Mouse (Mus musculus) kidney, postnatal 14 days (tissue): ENCODE measurements around the gene Per1.

Experiments
- DNase-seq: peaks from one replicate; pipeline ENCODE4 v3.0.0; 2022; ENCODE audit warnings: mixed read lengths

Per1 gene

DNA sequence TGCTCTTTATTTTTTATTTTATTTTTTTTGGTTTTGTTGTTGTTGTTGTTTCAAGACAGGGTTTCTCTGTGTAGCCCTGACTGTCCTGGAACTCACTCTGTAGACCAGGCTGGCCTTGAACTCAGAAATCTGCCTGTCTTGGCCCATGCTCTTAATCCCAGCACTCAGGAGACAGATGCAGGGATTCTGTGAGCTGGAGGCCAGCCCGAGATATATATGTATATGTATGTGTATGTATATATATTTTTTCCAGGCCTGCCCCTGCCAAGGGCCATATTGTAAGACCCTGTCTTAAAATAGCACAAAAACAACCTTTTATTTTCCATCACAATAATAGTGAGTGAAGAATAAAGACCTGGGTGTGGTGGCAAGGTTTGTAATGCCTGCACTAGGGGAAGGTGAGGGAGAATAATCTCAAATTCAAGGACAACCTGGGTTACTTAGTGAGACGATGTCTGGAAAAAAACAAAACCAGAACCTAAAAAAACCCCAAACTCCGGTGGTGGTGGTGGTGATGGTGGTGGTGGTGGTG is 29.6 kb upstream of the Per1 start:
- no peak for DNase-seq

DNA sequence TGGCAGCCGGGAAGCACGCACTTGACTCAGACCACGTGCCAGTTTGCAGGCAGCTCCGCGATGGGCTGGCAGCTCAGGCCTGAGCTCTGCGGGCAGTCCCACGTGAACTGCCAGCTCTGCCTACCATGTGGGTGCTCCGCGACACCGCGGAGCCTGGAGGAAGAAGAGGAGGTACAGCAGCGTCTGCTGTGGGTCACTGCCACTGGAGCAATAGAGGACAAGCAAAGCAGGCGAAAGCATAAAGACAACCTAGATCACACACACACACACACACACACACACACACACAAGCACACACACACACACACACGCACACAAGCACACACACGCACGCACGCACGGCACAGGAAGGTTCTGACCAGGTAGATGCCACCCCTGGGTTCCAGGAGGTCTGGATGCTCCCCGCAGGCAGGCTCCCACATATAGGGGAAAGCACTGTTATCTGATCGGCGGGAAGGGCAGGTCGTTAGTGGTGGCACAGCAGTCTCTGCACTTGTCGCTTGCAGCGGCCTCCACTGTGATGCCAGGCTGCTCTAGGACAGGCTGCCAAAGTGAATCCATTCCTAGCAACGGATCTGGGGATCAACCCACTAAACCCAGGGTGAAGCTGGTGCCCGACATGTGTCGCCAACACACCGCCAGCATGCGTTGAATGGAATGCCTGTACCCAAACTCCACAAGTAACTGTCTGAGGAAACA is 28.7 kb upstream of the Per1 start:
- DNase-seq, result peak; percentile 40

DNA sequence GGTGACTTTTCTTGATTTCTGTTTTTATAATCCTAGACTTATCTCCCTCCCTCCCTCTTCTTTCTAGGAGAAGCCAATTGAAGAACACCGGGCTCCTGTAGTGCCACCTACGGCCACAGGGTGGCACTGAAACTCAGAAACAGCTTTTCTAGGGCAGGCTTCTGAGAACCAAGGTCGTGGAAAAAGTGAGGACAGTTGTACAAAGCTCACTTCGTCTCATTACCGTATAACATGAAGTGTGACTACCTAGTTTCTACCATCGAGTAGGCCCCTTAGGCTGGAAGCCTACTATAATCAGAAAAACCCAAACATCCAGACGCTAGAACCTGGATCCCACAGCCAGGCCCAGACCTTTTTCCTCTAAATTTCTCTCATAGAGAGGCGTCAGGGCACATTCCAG is 28.1 kb upstream of the Per1 start:
- DNase-seq, result peak; percentile 94

DNA sequence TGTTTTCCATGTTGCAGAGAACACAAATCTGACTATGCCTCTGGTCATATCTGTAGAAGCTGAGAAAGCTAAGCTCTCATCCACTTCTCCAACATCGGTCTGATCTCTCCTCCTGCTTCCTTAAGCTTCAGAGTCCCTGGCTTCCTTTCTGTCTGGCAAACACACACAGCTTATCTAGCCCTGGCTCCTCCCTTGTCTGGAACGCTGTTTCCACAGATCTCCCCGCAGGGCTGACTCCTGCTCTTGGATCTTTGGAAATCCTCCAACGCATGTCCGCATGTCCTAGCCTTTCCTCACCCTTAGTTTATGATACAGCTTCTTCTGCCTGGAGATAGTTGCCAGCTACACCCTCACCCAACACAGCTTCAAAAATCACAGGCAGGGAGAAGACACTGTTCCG is 27.4 kb upstream of the Per1 start:
- peak; percentile 28 for DNase-seq

DNA sequence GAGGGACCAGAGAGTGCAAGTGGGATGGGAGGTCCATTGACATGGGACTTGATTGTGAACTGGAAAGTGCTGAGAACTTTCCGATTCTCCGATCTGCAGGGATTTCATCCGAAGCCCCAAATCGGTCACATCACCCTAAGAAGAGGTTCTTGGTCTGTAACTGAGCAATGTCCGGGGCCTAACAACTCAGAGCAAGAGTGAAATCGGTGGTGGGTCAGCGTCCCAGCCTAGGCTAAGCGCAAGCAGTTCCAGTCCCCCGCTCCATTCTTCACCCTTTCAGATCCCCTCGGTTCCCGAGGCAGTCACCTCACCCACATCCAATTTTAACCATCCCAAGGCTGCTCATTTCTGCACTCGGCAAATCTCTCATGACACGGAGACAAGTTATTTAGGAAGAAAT is 24.9 kb upstream of the Per1 start:
- peak; percentile 33 for DNase-seq

DNA sequence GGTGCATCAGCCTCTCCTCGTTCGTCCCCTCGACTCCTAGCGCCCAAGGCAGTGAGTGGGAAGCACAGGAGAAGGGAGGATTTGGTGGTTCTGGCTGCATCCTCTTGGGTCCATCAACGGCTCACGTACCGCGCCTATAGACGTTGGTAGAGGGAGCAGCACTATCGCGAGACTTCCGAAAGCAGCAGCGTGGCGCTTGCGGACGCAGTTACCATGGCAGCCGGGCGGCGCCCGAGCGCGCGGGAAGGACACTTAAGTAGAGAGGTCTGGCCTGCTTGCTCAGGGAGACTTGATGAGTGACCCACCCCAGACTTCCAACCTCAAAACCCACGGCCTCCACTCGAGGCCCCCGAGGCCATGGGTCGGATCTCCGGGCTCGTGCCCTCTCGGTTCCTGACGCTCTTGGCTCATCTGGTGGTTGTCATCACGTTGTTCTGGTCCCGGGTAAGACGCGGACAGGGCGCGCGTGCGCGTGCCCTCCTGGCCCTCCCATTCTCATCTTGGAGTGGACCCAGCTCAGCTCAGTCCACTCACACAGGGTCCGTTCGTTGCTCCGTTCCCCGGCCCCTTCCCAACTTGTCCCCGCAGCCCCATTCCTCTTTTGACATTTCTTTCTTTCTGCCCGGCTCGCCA is 24.3 kb upstream of the Per1 start, which contains the start of gene Tmem107:
Gene Tmem107, plus strand, starts transcription at position 217 of the 633 bp plus-strand sequence.
- DNase-seq, result peak; percentile 96

DNA sequence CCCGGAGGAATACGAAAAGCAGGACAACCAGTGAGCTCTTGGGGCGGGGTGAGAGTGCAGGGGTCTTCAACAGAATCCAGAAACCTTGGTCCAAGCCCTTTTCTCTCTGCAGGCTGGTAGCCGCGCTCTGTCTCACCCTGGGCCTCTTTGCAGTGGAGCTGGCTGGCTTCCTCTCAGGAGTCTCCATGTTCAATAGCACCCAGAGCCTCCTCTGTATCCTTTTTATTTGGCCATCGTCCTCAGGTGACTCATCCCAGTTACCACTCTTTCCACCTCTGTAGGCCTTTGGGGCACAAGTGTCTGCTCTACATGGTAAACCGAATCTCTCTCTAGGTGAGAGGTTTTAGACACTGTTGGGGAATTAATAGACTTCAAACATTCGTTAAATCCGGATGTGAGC is 23.8 kb upstream of the Per1 start:
- DNase-seq, result no peak

DNA sequence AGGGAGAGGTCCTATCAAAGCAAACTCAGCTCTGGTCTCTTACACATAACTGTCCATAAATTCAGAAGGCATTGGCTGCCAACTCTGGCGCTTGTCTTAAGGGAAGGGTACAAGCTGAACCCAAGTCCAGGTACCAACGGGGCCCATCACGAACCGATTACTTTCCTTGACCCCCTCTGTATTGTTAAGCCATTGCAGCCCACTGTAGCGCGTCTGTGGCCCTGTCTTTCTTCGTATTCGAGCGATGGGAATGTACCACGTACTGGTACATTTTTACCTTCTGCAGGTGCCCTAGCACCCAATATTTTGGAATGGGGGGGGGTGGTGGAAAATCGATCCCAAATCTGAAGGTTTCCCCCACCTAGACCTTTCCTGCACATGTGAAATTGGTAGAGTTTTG is 22.8 kb upstream of the Per1 start:
- DNase-seq, result no peak

DNA sequence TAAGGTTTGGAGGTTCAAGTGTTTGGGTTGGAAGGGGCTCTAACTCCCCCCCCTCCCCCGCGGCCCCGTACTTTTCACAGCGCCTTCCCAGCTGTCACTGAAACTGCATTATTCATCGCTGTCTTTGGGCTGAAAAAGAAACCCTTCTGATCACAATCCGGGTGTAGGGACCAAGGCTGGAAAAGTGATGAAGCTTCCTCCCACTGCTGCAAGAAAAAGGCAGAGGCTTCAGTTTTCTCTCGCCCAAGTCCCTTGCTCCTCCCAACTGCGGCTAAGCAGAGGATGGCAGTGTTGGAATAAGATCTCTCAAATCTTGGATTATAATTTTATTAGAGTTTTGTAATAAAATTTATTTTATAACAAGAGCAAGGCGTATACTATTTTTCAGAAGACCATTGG is 22.4 kb upstream of the Per1 start:
- DNase-seq, result no peak

DNA sequence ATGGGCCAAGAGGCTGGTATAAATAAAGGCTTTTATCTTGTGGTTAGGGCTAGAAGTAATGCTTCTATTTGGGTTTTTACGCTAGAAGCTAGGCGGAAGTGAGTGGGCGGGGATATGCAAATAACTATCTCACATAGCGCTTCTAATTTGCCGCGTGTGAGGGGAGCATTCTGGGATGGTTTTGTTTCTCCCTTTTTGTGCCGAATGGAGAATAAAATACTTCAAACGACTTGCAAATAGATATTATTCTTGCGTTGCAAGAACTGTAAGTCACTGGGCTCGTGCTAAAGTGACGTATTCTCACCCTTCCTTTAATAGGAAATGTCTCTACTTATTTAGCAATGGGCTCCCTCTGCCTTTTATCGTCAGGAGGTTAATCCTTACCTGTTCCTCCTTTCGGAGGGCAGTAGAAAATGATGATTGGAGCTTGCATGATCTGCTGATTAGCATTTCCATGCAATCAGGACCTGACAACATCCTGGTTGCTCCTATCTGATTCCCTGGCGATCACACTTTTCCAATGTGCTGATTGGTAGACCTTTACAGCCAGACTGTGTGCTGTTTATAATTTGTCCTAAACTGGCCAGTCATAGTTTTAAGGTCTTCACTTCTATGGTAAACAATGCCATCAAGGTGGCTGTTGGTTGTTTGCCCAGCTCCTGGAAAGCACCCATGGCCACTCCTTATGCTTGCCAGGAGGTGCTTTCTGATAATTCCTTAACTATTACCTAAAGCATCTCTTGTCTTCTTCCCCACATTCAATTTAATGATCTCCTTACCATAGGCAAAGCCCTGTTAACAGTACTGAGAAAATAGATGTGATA is 21.7 kb upstream of the Per1 start:
- DNase-seq, result peak; percentile 91

DNA sequence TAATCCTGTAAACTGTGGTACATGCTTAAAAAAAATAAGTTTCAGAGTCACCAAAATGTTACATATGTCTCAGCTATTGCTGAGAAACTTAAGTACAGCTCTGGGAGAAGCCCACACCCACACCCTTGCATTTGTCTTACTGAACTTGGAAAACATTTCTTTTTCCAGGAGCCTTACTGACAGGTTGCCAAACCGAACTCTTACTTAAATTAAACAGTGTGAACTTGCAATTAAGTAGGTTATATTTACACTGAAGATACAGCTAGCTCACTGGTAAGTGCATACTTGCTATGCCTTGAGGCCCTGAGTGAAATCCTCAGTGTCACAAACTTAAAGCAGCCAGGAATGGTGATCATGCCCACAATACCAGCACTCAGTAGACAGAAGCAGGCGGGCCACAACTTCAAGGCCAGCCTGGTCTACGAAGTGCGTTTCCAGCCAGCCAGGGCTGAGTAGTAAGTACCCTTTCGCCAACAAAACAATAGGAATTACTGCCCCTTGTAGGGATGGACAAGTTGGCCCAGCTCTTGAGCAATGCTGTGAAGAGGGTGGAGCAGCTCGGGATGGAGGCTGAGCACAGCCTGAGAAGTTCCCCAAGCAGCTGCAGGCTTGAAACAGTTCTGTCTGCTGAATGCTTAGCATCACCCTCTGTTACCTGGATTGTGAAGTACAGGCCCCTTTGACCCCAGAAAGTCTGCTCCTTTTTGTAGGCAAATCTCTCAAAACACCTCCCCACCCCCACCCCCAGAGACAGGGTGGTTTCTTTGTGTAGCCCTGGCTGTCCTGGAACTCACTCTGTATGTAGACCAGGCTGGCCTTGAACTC is 20.9 kb upstream of the Per1 start:
- no peak for DNase-seq

DNA sequence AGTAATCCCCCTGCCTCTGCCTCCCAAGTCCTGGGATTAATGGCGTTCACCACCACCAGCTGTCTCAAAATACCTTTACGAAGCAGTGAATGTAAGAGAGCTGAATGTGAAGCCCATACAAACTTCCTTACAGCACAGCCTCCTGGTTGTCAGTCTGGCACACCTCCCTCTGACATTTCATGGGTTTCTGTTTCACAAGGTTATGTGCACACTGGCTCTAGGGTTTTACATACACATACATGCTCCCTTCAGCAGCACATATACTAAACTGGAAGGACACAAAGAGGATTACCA is 20.3 kb upstream of the Per1 start:
- DNase-seq, result no peak

DNA sequence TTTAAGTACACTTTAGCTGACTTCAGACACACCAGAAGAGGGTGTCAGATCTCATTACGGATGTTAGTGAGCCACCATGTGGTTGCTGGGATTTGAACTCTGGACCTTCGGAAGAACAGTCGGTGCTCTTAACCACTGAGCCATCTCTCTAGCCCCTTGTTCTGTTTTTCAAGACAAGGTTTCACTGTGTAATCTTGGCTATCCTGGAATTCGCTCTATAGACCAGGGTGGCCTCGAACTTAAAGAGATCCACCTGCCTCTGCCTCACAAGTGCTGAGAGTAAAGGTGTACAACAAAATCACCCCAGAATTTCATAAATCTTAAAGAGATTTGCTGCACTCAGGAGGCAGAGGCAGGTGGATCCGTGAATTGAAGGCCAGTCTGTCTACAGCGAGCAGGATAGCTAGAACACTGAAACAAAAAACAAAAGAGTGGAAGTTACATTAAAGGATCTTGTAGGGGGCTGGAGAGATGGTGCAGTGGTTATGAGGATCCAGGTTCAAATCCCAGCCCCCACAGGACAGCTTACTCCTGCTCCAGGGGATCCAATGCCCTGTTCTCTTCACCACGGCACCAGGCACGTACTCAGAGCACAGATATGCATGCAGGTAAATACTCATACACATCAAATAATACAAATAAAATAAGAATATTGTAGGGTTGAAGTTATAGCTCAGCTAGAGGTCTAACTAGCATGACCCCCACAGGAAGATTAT is 19.1 kb upstream of the Per1 start:
- no peak for DNase-seq

DNA sequence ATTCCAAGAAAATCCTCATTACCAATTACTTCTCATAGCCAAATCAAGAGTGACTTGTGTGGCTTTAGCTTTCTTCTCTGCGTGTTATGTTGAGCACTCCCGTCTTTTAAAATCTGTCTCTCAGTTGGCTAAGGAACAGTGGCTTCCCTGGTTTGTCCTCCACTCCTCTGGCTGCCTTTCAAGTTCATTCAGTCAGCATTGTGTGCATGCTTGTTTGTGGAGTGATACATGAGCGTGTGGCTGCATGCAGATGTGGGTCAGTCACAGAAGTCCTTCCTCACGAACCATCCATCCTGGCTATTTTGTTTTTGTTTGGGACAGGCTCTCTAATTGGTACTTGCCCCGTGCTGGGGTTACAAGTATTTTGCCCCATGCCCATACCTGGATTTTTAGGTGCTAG is 18.4 kb upstream of the Per1 start:
- no peak for DNase-seq

DNA sequence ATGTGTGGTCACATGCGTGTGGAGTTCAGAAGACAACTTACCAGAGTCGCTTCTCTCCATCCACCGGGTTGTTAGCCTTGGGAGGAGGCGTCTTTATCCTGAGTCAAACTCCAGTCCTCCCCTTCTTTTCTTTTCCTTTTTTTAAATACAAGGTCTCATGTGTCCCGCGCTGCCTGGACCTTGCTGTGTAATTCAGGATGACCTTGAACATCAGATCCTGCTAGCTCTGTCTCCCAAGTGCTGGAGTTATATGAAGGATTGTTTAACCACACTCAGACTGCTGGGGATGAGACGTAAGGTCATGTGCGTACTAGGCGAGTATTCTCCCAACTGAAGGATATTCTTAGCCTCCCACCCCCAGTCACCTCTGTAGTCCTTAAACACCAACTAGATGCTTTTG is 17.7 kb upstream of the Per1 start:
- DNase-seq, result no peak

DNA sequence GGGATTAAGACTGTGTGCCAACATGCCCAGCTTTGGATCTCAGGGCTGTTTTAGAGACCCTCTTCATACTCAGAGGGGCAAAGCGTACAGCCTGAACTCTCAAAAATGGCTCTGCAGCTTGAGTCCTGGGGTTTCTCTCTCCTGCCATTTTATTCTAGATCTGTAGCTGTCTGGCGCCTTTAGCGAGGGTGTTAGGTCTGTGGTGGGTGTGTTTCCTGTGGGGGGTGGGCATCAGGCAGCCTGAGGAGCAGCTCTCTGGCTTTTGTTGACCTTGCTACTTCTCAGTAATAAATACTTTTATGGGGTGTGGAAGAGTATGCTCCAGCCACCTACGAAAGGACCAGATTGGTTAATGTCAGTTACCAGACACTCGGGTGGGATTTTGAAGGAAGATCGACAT is 17.0 kb upstream of the Per1 start:
- DNase-seq, result no peak

DNA sequence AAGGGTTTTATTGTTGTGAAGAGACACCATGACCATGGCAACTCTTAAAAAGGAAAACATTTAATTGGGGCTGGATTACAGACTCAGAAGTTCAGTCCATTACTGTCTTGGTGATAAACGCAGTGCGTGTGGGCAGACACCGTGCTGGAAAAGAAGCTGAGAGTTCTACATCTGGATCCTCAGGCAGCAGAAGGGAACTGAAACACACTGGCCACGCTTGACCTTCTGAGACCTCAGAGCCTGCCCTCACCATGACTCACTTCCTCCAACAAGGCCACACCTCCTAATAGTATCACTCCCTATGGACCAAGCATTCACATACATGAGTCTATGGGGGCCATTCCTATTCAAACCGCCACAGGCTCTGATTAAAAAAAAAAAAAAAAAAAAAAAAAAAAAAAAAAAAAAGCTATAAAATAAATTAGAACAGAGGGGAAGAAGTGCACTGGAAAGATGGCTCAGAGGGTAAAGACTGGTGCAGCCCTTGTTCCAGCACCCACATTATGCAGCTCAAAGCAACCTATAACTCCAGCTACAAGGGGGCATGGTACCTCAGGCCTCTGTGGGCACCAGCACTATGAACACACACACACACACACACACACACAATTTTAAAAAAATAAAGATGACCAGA is 16.1 kb upstream of the Per1 start:
- DNase-seq, result no peak

DNA sequence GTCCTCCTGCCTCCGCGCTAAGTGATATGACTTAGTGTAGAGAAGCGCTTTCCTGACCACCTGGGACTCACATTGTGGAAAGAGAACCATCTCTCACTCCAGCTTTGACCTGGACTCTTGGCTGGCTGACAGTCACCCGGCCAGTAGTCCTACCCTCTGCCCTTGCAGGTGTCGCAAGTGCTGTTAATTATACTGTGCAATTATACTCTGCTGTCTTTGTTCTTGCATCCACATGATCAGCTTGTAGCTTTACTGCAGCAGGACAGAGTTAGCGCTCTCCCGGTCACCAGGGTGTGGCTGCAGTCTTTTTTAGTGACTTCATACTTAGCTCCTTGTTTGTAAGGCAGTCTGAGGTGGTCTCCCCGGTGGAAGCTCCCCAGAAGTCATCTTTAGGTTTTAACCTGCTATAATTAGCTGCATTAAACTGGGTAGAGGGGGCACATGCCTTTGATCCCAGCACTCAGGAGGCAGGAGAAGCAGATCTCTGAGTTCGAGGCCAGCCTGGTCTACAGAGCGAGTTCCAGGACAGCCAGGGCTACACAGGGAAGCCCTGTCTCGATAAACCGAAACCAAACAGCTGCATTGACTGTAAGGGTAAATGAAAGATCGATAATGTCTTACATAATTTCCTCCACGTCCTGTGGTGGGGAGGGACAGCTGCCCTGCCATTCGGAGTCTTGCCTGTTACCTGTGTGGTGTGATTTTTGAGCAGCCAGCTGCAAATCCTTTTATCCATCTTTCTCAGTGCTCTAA is 14.7 kb upstream of the Per1 start:
- DNase-seq, result no peak

DNA sequence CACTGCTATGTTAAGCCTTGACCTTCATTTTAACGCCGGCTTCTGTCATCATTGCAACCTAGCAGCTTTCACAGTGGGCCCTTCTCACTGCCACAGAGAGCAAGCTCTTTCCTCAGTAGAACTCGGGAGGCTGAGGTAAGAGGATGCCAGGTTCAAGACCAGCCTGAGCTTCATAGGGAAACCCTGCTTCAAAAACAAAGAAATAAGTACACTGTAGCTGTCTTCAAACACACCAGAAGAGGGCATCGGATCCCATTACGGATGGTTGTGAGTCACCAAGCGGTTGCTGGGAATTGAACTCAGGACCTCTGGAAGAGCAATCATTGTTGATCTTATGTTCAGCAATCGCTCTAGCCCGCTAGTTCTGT is 14.2 kb upstream of the Per1 start:
- no peak for DNase-seq

DNA sequence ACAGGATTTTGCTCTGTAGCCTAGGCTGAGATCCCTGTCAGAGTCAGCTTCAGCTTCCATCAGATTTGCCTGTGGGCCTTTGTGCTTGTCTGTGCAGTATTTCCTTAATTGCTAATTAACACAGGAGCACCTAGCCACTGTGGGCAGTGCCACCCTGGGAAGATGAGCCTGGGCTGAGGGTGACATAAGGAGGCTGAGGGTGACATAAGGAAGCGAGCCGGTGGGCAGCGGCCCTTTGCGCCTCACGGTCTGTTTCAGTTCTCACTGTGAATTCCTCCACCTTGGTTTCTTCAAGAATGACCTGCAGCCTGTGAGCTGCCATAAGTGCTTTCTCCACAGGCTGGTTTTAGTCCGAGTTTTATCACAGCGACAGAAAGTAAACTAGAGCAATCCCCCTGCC is 13.4 kb upstream of the Per1 start:
- DNase-seq, result no peak

DNA sequence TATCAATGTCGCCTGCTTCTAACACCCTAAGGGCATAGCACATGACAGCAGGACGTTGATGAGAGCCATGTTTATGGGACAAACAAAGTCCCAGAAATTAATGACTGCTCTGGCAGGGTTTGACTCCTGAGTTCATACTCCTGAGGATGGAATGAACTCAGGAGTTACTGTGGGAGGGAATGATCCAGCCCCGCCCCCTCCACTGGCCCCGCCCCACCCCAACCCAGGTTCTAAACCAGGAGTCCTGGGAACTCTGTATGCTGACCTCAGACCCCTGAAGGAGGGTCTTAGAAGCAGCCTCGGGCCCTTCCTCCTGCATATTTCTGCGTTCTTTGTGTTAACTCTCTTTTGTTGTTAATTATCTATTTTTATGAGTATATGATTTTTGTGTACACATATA is 9.4 kb upstream of the Per1 start:
- no peak for DNase-seq
